ENCODE assay signal across 21 mouse cellular contexts in the genomic region with DNA sequence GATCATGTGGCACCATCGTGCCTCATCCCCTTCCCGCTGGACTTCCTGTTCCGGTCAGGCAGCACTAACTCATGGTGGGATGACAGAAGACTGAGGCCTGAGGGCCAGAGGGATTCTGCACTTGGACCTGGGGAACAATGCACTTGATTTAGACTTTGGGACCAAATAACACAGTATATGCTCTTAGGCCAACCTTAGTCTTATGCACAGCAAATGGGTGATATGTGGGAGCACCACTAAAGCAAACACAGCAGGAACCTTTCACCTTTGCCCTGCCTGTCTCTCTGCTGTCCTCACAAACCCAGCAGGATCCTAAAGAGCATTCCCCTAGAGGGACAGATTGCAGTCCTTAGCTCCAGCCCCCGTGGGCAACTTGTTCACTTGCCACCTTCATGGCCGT. TPM values are rescaled to one million over a fixed set of nuclear protein-coding genes. Genes with fewer than 3 reads are reported as not detected.
"Had no signal": no experiment of that assay in that cellular context is flagged by ENCODE, and none has a peak within 500 bp of the region (broad histone marks: within the 10 kb centered on the region; RNA-seq: fewer than 3 reads in every experiment).

No protein-coding gene starts in this region.

- H3K9ac ChIP-seq: limb, embryonic 12.5 days; limb, embryonic 15.5 days; lung, embryonic 14.5 days; midbrain, embryonic 15.5 days; neural tube, embryonic 12.5 days; neural tube, embryonic 15.5 days; stomach, embryonic 15.5 days had no signal

- H3K4me2 ChIP-seq: limb, embryonic 12.5 days; limb, embryonic 15.5 days; lung, embryonic 14.5 days; midbrain, embryonic 11.5 days; midbrain, embryonic 15.5 days; neural tube, embryonic 12.5 days; neural tube, embryonic 15.5 days; stomach, embryonic 15.5 days had no signal

- H3K27ac ChIP-seq: kidney, postnatal 0 days; limb, embryonic 12.5 days; limb, embryonic 15.5 days; midbrain, embryonic 15.5 days; neural tube, embryonic 12.5 days; neural tube, embryonic 15.5 days; stomach, embryonic 15.5 days had no signal

- H3K4me3 ChIP-seq: limb, embryonic 12.5 days; limb, embryonic 15.5 days; midbrain, embryonic 15.5 days; neural tube, embryonic 12.5 days; neural tube, embryonic 15.5 days; stomach, embryonic 15.5 days had no signal

- H3K9me3 ChIP-seq: limb, embryonic 12.5 days; limb, embryonic 15.5 days; midbrain, embryonic 15.5 days; neural tube, embryonic 12.5 days; neural tube, embryonic 15.5 days; stomach, embryonic 15.5 days had no signal

- H3K36me3 ChIP-seq: midbrain, embryonic 15.5 days; neural tube, embryonic 15.5 days; stomach, embryonic 15.5 days had no signal

- ATAC-seq: intestine, postnatal 0 days; lung, postnatal 0 days; midbrain, embryonic 15.5 days had no signal

- DNase-seq: kidney, adult 2 months; kidney, postnatal 25 days; left cerebral cortex, postnatal 4 days; lung, embryonic 14.5 days; right cerebral cortex, adult 18-20 months; right cerebral cortex, postnatal 25 days; spleen, adult 18-20 months; thymus, postnatal 25 days had no signal

RNA-seq across cellular contexts. Expression of gene Cabp7, which starts 5.8 kb away (rescaled TPM):
- total RNA-seq: megakaryocyte-erythroid progenitor cell, adult 5-6 weeks had no signal
- polyA plus RNA-seq: kidney, adult 2 months; kidney, embryonic 14.5 days; large intestine, adult 2 months had no signal
